Mouse (Mus musculus) embryonic facial prominence, embryonic 14.5 days (tissue): ENCODE data around the gene Erf. TPM values are rescaled to one million over a fixed set of nuclear protein-coding genes. Genes with fewer than 3 reads are reported as not detected.
A peak's percentile ranks its signal among the peaks of the same experiment; 100 is the strongest.
"Not testable (repeated sequence)": the region's sequence is repeated elsewhere in the genome, so short reads cannot be mapped to it uniquely, and the experiment has no call there.

ENCODE experiments used
- ATAC-seq: fragments of 200-750 bp; cut with Nextera tagmentation; 2 replicates; pipeline ENCODE4 v1.8.0; 2017; ENCODE audit warnings: low read depth, moderate number of reproducible peaks, moderate TSS enrichment
- DNase-seq: peaks from one replicate; pipeline ENCODE4 v3.0.0-alpha.2; 2015; ENCODE audit warnings: low spot score
- H3K27ac ChIP-seq: fragments of 300-500 bp; sonication (generic); replicated peaks from 2 replicates; pipeline ENCODE4 v1.5.1; 2014; ENCODE audit warnings: low read depth, mild to moderate bottlenecking, low read length, moderate library complexity
- H3K27me3 ChIP-seq: fragments of 300-500 bp; sonication (generic); replicated peaks from 2 replicates; pipeline ENCODE4 v1.6.1; 2014; ENCODE audit warnings: low read length; ENCODE audit not compliant: control insufficient read depth, insufficient read depth
- H3K36me3 ChIP-seq: fragments of 300-500 bp; sonication (generic); 2 replicates; pipeline ENCODE4 v1.6.1; 2014; ENCODE audit warnings: low read length, mixed read lengths; ENCODE audit not compliant: control insufficient read depth, insufficient read depth
- H3K4me1 ChIP-seq: fragments of 300-500 bp; sonication (generic); 2 replicates; pipeline ENCODE4 v1.6.1; 2014; ENCODE audit warnings: antibody characterized with exemption, low read length; ENCODE audit not compliant: control insufficient read depth, insufficient read depth
- H3K4me2 ChIP-seq: fragments of 300-500 bp; sonication (generic); 2 replicates; pipeline ENCODE4 v1.6.1; 2014; ENCODE audit warnings: low read depth, mild to moderate bottlenecking, low read length, moderate library complexity, mixed read lengths
- H3K4me3 ChIP-seq: fragments of 300-500 bp; sonication (generic); 2 replicates; pipeline ENCODE4 v1.5.1; 2014; ENCODE audit warnings: low read depth, mild to moderate bottlenecking, low read length
- H3K9ac ChIP-seq: fragments of 300-500 bp; sonication (generic); 2 replicates; pipeline ENCODE4 v1.6.1; 2014; ENCODE audit warnings: low read depth, mild to moderate bottlenecking, low read length, moderate library complexity, mixed read lengths
- H3K9me3 ChIP-seq: fragments of 300-500 bp; sonication (generic); 2 replicates; pipeline ENCODE4 v1.6.1; 2016; ENCODE audit warnings: low read length; ENCODE audit not compliant: control insufficient read depth
- WGBS: fragments of 180-500 bp; shearing (Covaris S2); extraction: QIAGEN DNeasy Blood & Tissue Kit; methylation state at CpG from one replicate; pipeline ENCODE4 v1.1.7; 2014; 5-methylcytosine and 5-hydroxymethylcytosine counted together
- polyA plus RNA-seq: library from polyadenylated mRNA; unstranded; fragments of >200 nt; fragmentation: Nextera tagmentation; extraction: Ambion mirVana; gene quantifications from 2 replicates; pipeline ENCODE4 v1.2.1, GENCODE M21; 2014

Gene Erf
- polyA plus RNA-seq, 1 experiment from 2014 or later: 26.0 TPM

- Histone ChIP-seq H3K9me3 (no peaks in the 10 kb centered on the region), H3K36me3 (peaks cover 17% of the 10 kb centered on the region; the same call in 1 of the 2 replicates), H3K4me3 (peak within 1 kb of the TSS; percentile 69), H3K4me1 (peaks cover 10% of the 10 kb centered on the region), H3K27me3 (no peaks in the 10 kb centered on the region), H3K27ac (peak within 1 kb of the TSS; percentile 89), H3K4me2 (peak within 1 kb of the TSS; percentile 92), H3K9ac (peak within 1 kb of the TSS; percentile 80)
- ATAC-seq (peak; percentile 86), DNase-seq (peak; percentile 100)
- under 1% methylated on average over 28 of the region's 29 CpGs for WGBS
Measured at GRCm38 (mm10) chr7:25267301-25267750, 16.8 kb upstream of the Erf start, which contains the start of gene Cic. Gene Cic (plus strand): TSS chr7:25267704.

GRCm38 (mm10) chr7:25266180-25266962, 15.8 kb upstream of the Erf start:
- Histone ChIP-seq H3K27ac (no peak overlapping the region), H3K9ac (no peak overlapping the region; the same call in 1 of the 2 replicates), H3K9me3 (no peaks in the 10 kb centered on the region), H3K4me2 (peak overlapping the region; percentile 58), H3K36me3 (peaks cover 8% of the 10 kb centered on the region; the same call in 1 of the 2 replicates), H3K4me3 (peak overlapping the region; percentile 69), H3K27me3 (no peaks in the 10 kb centered on the region), H3K4me1 (peaks cover 10% of the 10 kb centered on the region)
- ATAC-seq: no peak
- no peak for DNase-seq
- WGBS: 84% methylated on average over 8 of the region's 8 CpGs

GRCm38 (mm10) chr7:25265743-25266142, 15.2 kb upstream of the Erf start:
- H3K36me3 ChIP-seq, ATAC-seq, H3K9me3 ChIP-seq, DNase-seq, H3K4me3 ChIP-seq, H3K4me2 ChIP-seq, H3K27ac ChIP-seq, H3K9ac ChIP-seq, H3K27me3 ChIP-seq: not testable (repeated sequence)
- peaks cover 10% of the 10 kb centered on the region for H3K4me1 ChIP-seq
- 84% methylated on average over 5 of the region's 5 CpGs for WGBS

- DNase-seq: no peak
Measured at GRCm38 (mm10) chr7:25263968-25264870, 13.7 kb upstream of the Erf start.

GRCm38 (mm10) chr7:25261896-25262295, 11.3 kb upstream of the Erf start:
- DNase-seq (no peak), ATAC-seq (no peak)
- no peak overlapping the region for H3K4me2 ChIP-seq
- H3K4me1 ChIP-seq: peaks cover 4% of the 10 kb centered on the region; the same call in 1 of the 2 replicates
- H3K27ac ChIP-seq: no peak overlapping the region
- H3K9ac ChIP-seq: no peak overlapping the region
- H3K4me3 ChIP-seq: no peak overlapping the region
- H3K9me3 ChIP-seq: no peaks in the 10 kb centered on the region
- H3K36me3 ChIP-seq: no peaks in the 10 kb centered on the region
- H3K27me3 ChIP-seq: no peaks in the 10 kb centered on the region
- WGBS: 57% methylated on average over 1 of the region's 1 CpGs

More at GRCm38 (mm10) chr7:25263968-25264870, 13.7 kb upstream of the Erf start:
- no peaks in the 10 kb centered on the region for H3K27me3 ChIP-seq
- H3K4me3 ChIP-seq: no peak overlapping the region
- WGBS: 24% methylated on average over 17 of the region's 17 CpGs
- peaks cover 10% of the 10 kb centered on the region for H3K4me1 ChIP-seq
- ATAC-seq: no peak
- H3K36me3 ChIP-seq: no peaks in the 10 kb centered on the region
- H3K27ac ChIP-seq: no peak overlapping the region
- H3K9ac ChIP-seq: no peak overlapping the region
- no peaks in the 10 kb centered on the region for H3K9me3 ChIP-seq
- no peak overlapping the region for H3K4me2 ChIP-seq

- H3K27me3 ChIP-seq: no peaks in the 10 kb centered on the region
- H3K27ac ChIP-seq: peak overlapping the region; percentile 99
- H3K4me3 ChIP-seq: peak overlapping the region; percentile 93
- WGBS: 18% methylated on average over 8 of the region's 8 CpGs
- DNase-seq: no peak
- no peaks in the 10 kb centered on the region for H3K9me3 ChIP-seq
- peak overlapping the region; percentile 97 for H3K9ac ChIP-seq
- no peaks in the 10 kb centered on the region; the same call in 1 of the 2 replicates for H3K36me3 ChIP-seq
- peaks cover 14% of the 10 kb centered on the region for H3K4me1 ChIP-seq
- peak overlapping the region; percentile 66 for H3K4me2 ChIP-seq
- ATAC-seq: no peak
Measured at GRCm38 (mm10) chr7:25251822-25252221, 1.3 kb upstream of the Erf start.

- DNase-seq (peak; percentile 91), ATAC-seq (peak; percentile 13; the same call in 1 of the 2 replicates)
- Histone ChIP-seq H3K4me2 (peak overlapping the region; percentile 66), H3K9me3 (no peaks in the 10 kb centered on the region), H3K27me3 (no peaks in the 10 kb centered on the region), H3K4me1 (peaks cover 20% of the 10 kb centered on the region), H3K27ac (peak overlapping the region; percentile 99), H3K36me3 (peaks cover 4% of the 10 kb centered on the region; the same call in 1 of the 2 replicates), H3K4me3 (peak overlapping the region; percentile 93), H3K9ac (peak overlapping the region; percentile 97)
- under 1% methylated on average over 22 of the region's 22 CpGs for WGBS
Measured at GRCm38 (mm10) chr7:25251071-25251791, 670 bp upstream of the Erf start.
